Mouse (Mus musculus) B cell, adult 62 days (primary cell): ENCODE results near the gene Tex48. TPM values are rescaled to one million over a fixed set of nuclear protein-coding genes. Genes with fewer than 3 reads are reported as not detected.

ENCODE experiments used
- total RNA-seq: library from RNA; stranded (reverse); gene quantifications from 4 replicates; pipeline ENCODE4 v1.2.4, GENCODE M21; 2023

Tex48 gene
- total RNA-seq, result not detected in 4 replicates

GRCm38 (mm10) chr4:63622378-63622835 lies at the start of gene Tex48:
TSS of gene Tex48 (minus strand) at chr4:63622428.

GRCm38 (mm10) chr4:63663279-63663678 lies 41.1 kb upstream of the Tex48 start, which contains the start of gene Gm11214:
TSS of gene Gm11214 (minus strand) at chr4:63663379.

DNA sequence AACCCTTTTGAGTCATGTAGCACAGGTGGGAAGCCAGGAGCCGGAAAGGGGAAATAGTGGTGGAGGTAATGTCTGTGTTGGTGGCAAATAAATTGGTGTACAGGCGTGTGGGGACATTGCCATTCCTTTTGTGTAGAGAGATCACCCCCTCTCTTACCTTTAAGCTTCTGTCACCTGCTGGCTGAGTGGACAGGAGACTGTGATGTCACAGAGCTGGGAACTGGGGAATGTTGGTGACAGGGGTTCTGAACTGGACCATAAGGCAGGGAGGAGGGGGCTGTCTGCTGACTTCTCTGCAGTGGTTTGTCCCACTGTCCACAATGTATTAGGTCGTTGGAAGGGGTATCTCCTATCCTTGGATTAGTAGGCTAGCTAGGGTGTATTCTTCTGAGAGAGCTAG lies 17.3 kb downstream of the Tex48 start, which contains the start of gene Gm11213:
Gene Gm11213, minus strand, starts transcription at position 317 of the 400 bp plus-strand sequence.

DNA sequence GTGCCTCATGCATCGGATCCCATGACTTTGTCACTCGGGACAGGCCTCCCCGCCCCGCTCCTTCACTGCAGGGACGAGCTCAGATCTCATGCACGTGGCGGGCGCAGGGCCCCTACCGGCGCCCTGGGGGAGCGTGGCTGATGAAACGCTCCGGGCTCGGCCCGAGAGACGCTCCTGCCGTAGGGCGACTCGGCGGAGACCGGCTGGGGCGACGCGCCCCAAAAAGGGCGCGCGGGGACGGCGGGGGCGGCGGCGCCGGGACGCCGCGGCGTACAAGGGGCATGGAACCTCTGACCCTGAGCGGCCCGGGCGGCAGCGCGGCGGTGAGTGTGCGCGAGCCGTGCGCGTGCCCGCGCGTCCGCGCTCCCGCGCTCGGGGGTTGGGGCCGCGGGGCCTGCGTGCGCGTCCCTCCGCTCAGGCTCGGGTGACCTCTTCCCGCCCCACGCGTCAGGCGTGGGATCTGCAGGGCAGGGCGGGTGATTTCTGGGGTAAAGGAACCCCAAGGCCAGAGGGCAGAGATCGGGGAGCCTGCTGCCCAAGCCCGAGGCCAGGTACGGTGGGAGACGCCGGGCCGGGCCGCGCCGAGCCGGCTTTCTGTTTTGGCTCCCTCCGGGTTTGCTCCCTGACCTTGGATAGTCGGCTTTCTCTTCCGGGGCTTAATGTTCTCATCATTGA lies 63.7 kb downstream of the Tex48 start, which contains the start of gene Tmem268:
Gene Tmem268, plus strand, starts transcription at position 375 of the 675 bp plus-strand sequence.

Other genes with a start within 250 kb of the Tex48 start
- 272 to 291 TPM (median 282 TPM) in 4 replicates for gene Akna, start 219.1 kb downstream of the Tex48 start, total RNA-seq
- gene Whrn, start 126.4 kb downstream of the Tex48 start, total RNA-seq, result 67.4 to 82.1 TPM (median 77.3 TPM) in 4 replicates
- 69.4 to 76.9 TPM (median 71.3 TPM) in 4 replicates for gene Atp6v1g1, start 77.7 kb downstream of the Tex48 start, total RNA-seq
- 18.1 to 26.2 TPM (median 19.2 TPM) in 4 replicates for gene Tmem268, start 63.6 kb downstream of the Tex48 start, total RNA-seq
- not detected in 4 replicates for gene Gm11213, start 17.2 kb downstream of the Tex48 start, total RNA-seq
- not detected in 4 replicates for gene Gm11214, start 41.0 kb upstream of the Tex48 start, total RNA-seq
- gene Tnfsf15, start 122.7 kb upstream of the Tex48 start, total RNA-seq, result 0.21 TPM in 1 of 4 replicates, not detected in the others
- 0.13 to 0.24 TPM (median 0.20 TPM) in 3 of 4 replicates, not detected in the other for gene Tnfsf8, start 238.9 kb upstream of the Tex48 start, total RNA-seq